Mouse (Mus musculus) embryonic facial prominence, embryonic 13.5 days (tissue): ENCODE measurements at regions not wholly inside any gene's neighbourhood (a gene's known extent, or its start where the extent isn't known, plus 50 kb on each side); places are given as distances from the start of the nearest gene placed in this dataset.

Experiments
- ATAC-seq: fragments of 200-750 bp; cut with Nextera tagmentation; 2 replicates; pipeline ENCODE4 v1.8.0; 2017; ENCODE audit warnings: low read depth; ENCODE audit not compliant: insufficient number of reproducible peaks, insufficient read depth, low FRiP score, low TSS enrichment
- H3K27ac ChIP-seq: fragments of 300-500 bp; sonication (generic); 2 replicates; pipeline ENCODE4 v1.5.1; 2015; ENCODE audit warnings: moderate library complexity, mild to moderate bottlenecking, inconsistent platforms
- H3K27me3 ChIP-seq: fragments of 300-500 bp; sonication (generic); 2 replicates; pipeline ENCODE4 v1.6.1; 2015; ENCODE audit warnings: mild to moderate bottlenecking, inconsistent platforms
- H3K36me3 ChIP-seq: fragments of 300-500 bp; sonication (generic); 2 replicates; pipeline ENCODE4 v1.6.1; 2015; ENCODE audit warnings: mild to moderate bottlenecking, inconsistent platforms
- H3K4me1 ChIP-seq: fragments of 300-500 bp; sonication (generic); 2 replicates; pipeline ENCODE4 v1.6.1; 2015; ENCODE audit warnings: inconsistent platforms
- H3K4me2 ChIP-seq: fragments of 300-500 bp; sonication (generic); 2 replicates; pipeline ENCODE4 v1.6.1; 2015; ENCODE audit warnings: moderate library complexity, mild to moderate bottlenecking, inconsistent platforms
- H3K4me3 ChIP-seq: fragments of 300-500 bp; sonication (generic); 2 replicates; pipeline ENCODE4 v1.5.1; 2015; ENCODE audit warnings: mild to moderate bottlenecking, inconsistent platforms
- H3K9ac ChIP-seq: fragments of 300-500 bp; sonication (generic); 2 replicates; pipeline ENCODE4 v1.6.1; 2015; ENCODE audit warnings: mild to moderate bottlenecking, inconsistent platforms
- H3K9me3 ChIP-seq: fragments of 300-500 bp; sonication (generic); 2 replicates; pipeline ENCODE4 v1.6.1; 2016; ENCODE audit warnings: inconsistent platforms
- WGBS: fragments of 180-500 bp; shearing (Covaris S2); methylation state at CpG from one replicate; pipeline ENCODE4 v1.1.7; 2015; ENCODE audit warnings: mixed read lengths; 5-methylcytosine and 5-hydroxymethylcytosine counted together

GRCm38 (mm10) chr19:27558199-27558598 lies 128.6 kb upstream of the Pum3 start:
- Histone ChIP-seq H3K4me3 (no peak overlapping the region), H3K27me3 (no peaks in the 10 kb centered on the region), H3K36me3 (no peaks in the 10 kb centered on the region), H3K9me3 (no peaks in the 10 kb centered on the region), H3K9ac (no peak overlapping the region), H3K4me2 (no peak overlapping the region), H3K4me1 (no peaks in the 10 kb centered on the region), H3K27ac (no peak overlapping the region)
- no peak for ATAC-seq
- 63% methylated on average over 3 of the region's 3 CpGs for WGBS

- Histone ChIP-seq H3K4me3 (no peak overlapping the region), H3K27ac (no peak overlapping the region), H3K36me3 (no peaks in the 10 kb centered on the region), H3K27me3 (no peaks in the 10 kb centered on the region), H3K9me3 (no peaks in the 10 kb centered on the region), H3K9ac (no peak overlapping the region), H3K4me1 (no peaks in the 10 kb centered on the region), H3K4me2 (no peak overlapping the region)
- WGBS = 90% methylated on average over 4 of the region's 4 CpGs
- no peak for ATAC-seq
Measured at GRCm38 (mm10) chr19:27556697-27557096, 127.1 kb upstream of the Pum3 start.

- 95% methylated on average over 4 of the region's 4 CpGs for WGBS
- Histone ChIP-seq H3K4me2 (no peak overlapping the region), H3K27me3 (no peaks in the 10 kb centered on the region), H3K4me3 (no peak overlapping the region), H3K36me3 (no peaks in the 10 kb centered on the region), H3K4me1 (no peaks in the 10 kb centered on the region), H3K9me3 (no peaks in the 10 kb centered on the region), H3K9ac (no peak overlapping the region), H3K27ac (no peak overlapping the region)
- ATAC-seq = no peak
Measured at GRCm38 (mm10) chr19:27554841-27555240, 125.2 kb upstream of the Pum3 start.

GRCm38 (mm10) chr19:27553266-27553665 lies 123.6 kb upstream of the Pum3 start:
- Histone ChIP-seq H3K27me3 (no peaks in the 10 kb centered on the region), H3K9ac (no peak overlapping the region), H3K4me2 (no peak overlapping the region), H3K4me3 (no peak overlapping the region), H3K36me3 (no peaks in the 10 kb centered on the region), H3K27ac (no peak overlapping the region), H3K4me1 (no peaks in the 10 kb centered on the region), H3K9me3 (no peaks in the 10 kb centered on the region)
- WGBS = 69% methylated on average over 11 of the region's 11 CpGs
- ATAC-seq = no peak

GRCm38 (mm10) chr19:27537746-27538145 lies 108.1 kb upstream of the Pum3 start:
- H3K36me3 ChIP-seq = no peaks in the 10 kb centered on the region
- H3K4me2 ChIP-seq = no peak overlapping the region
- H3K4me3 ChIP-seq = no peak overlapping the region
- ATAC-seq = no peak
- H3K9me3 ChIP-seq = no peaks in the 10 kb centered on the region
- H3K9ac ChIP-seq = no peak overlapping the region
- H3K27ac ChIP-seq = no peak overlapping the region
- 71% methylated on average over 3 of the region's 3 CpGs for WGBS
- no peaks in the 10 kb centered on the region for H3K27me3 ChIP-seq
- no peaks in the 10 kb centered on the region for H3K4me1 ChIP-seq

GRCm38 (mm10) chr19:27537066-27537465 lies 107.4 kb upstream of the Pum3 start:
- ATAC-seq = no peak
- H3K27ac ChIP-seq = no peak overlapping the region
- no peaks in the 10 kb centered on the region for H3K9me3 ChIP-seq
- 66% methylated on average over 9 of the region's 9 CpGs for WGBS
- H3K4me3 ChIP-seq = no peak overlapping the region
- no peak overlapping the region for H3K4me2 ChIP-seq
- no peak overlapping the region for H3K9ac ChIP-seq
- no peaks in the 10 kb centered on the region for H3K4me1 ChIP-seq
- no peaks in the 10 kb centered on the region for H3K27me3 ChIP-seq
- no peaks in the 10 kb centered on the region for H3K36me3 ChIP-seq

- Histone ChIP-seq H3K27ac (no peak overlapping the region), H3K9me3 (no peaks in the 10 kb centered on the region), H3K4me1 (no peaks in the 10 kb centered on the region), H3K4me3 (no peak overlapping the region), H3K4me2 (no peak overlapping the region), H3K27me3 (no peaks in the 10 kb centered on the region), H3K9ac (no peak overlapping the region), H3K36me3 (no peaks in the 10 kb centered on the region)
- 85% methylated on average over 6 of the region's 6 CpGs for whole genome bisulfite sequencing
- no peak for ATAC-seq
Measured at GRCm38 (mm10) chr19:27527940-27528558, 98.4 kb upstream of the Pum3 start.

GRCm38 (mm10) chr19:27519326-27520061 lies 89.9 kb upstream of the Pum3 start:
- Histone ChIP-seq H3K4me2 (no peak overlapping the region), H3K4me1 (no peaks in the 10 kb centered on the region), H3K27me3 (no peaks in the 10 kb centered on the region), H3K9me3 (no peaks in the 10 kb centered on the region), H3K36me3 (no peaks in the 10 kb centered on the region), H3K4me3 (no peak overlapping the region), H3K9ac (no peak overlapping the region), H3K27ac (no peak overlapping the region)
- no peak for ATAC-seq
- 82% methylated on average over 5 of the region's 5 CpGs for WGBS

GRCm38 (mm10) chr19:27514267-27514666 lies 84.6 kb upstream of the Pum3 start:
- no peak overlapping the region for H3K9ac ChIP-seq
- 88% methylated on average over 3 of the region's 3 CpGs for WGBS
- no peaks in the 10 kb centered on the region for H3K27me3 ChIP-seq
- H3K4me1 ChIP-seq = no peaks in the 10 kb centered on the region
- ATAC-seq = no peak
- H3K36me3 ChIP-seq = no peaks in the 10 kb centered on the region
- no peak overlapping the region for H3K27ac ChIP-seq
- H3K4me3 ChIP-seq = no peak overlapping the region
- no peak overlapping the region for H3K4me2 ChIP-seq
- H3K9me3 ChIP-seq = no peaks in the 10 kb centered on the region

- WGBS = 84% methylated on average over 1 of the region's 1 CpGs
- no peak for ATAC-seq
- Histone ChIP-seq H3K27me3 (no peaks in the 10 kb centered on the region), H3K9me3 (no peaks in the 10 kb centered on the region), H3K36me3 (no peaks in the 10 kb centered on the region), H3K4me3 (no peak overlapping the region), H3K9ac (no peak overlapping the region), H3K4me1 (no peaks in the 10 kb centered on the region), H3K27ac (no peak overlapping the region), H3K4me2 (no peak overlapping the region)
Measured at GRCm38 (mm10) chr19:27513535-27513934, 83.9 kb upstream of the Pum3 start.

- 43% methylated on average over 6 of the region's 6 CpGs for WGBS
- Histone ChIP-seq H3K4me3 (no peak overlapping the region), H3K4me2 (no peak overlapping the region), H3K36me3 (no peaks in the 10 kb centered on the region), H3K27me3 (no peaks in the 10 kb centered on the region), H3K9me3 (no peaks in the 10 kb centered on the region), H3K27ac (no peak overlapping the region), H3K9ac (no peak overlapping the region), H3K4me1 (no peaks in the 10 kb centered on the region)
- ATAC-seq = no peak
Measured at GRCm38 (mm10) chr19:27511340-27511739, 81.7 kb upstream of the Pum3 start.

- Histone ChIP-seq H3K36me3 (no peaks in the 10 kb centered on the region), H3K4me1 (no peaks in the 10 kb centered on the region), H3K27me3 (no peaks in the 10 kb centered on the region), H3K4me2 (no peak overlapping the region), H3K27ac (no peak overlapping the region), H3K9ac (no peak overlapping the region), H3K4me3 (no peak overlapping the region), H3K9me3 (no peaks in the 10 kb centered on the region)
- no peak for ATAC-seq
- WGBS = 65% methylated on average over 6 of the region's 6 CpGs
Measured at GRCm38 (mm10) chr19:27509956-27510639, 80.5 kb upstream of the Pum3 start.
